Mouse (Mus musculus) midbrain, embryonic 11.5 days (tissue): ENCODE data around the gene Cebpb. TPM values are rescaled to one million over a fixed set of nuclear protein-coding genes. Genes with fewer than 3 reads are reported as not detected.

Experiments
- ATAC-seq: fragments of 200-750 bp; cut with Nextera tagmentation; 2 replicates; pipeline ENCODE4 v1.8.0; 2017; ENCODE audit warnings: moderate TSS enrichment, moderate library complexity; ENCODE audit not compliant: low FRiP score
- DNase-seq: peaks from one replicate; pipeline ENCODE4 v3.0.0; 2015; ENCODE audit warnings: low spot score; ENCODE audit errors: missing footprints
- H3K27ac ChIP-seq: fragments of 300-500 bp; sonication (generic); 2 replicates; pipeline ENCODE4 v1.5.1; 2014; ENCODE audit warnings: low read depth, low read length
- H3K27me3 ChIP-seq: fragments of 300-500 bp; sonication (generic); 2 replicates; pipeline ENCODE4 v1.6.1; 2014; ENCODE audit warnings: mild to moderate bottlenecking, low read length, moderate library complexity, mixed read lengths; ENCODE audit not compliant: control insufficient read depth, insufficient read depth
- H3K36me3 ChIP-seq: fragments of 300-500 bp; sonication (generic); 2 replicates; pipeline ENCODE4 v1.6.1; 2014; ENCODE audit warnings: mild to moderate bottlenecking, low read length, moderate library complexity, mixed read lengths; ENCODE audit not compliant: control insufficient read depth, insufficient read depth
- H3K4me1 ChIP-seq: fragments of 300-500 bp; sonication (generic); 2 replicates; pipeline ENCODE4 v1.6.1; 2014; ENCODE audit warnings: low read length; ENCODE audit not compliant: control insufficient read depth, insufficient read depth
- H3K4me2 ChIP-seq: fragments of 300-500 bp; sonication (generic); 2 replicates; pipeline ENCODE4 v1.6.1; 2014; ENCODE audit warnings: mild to moderate bottlenecking, moderate library complexity
- H3K4me3 ChIP-seq: fragments of 300-500 bp; sonication (generic); 2 replicates; pipeline ENCODE4 v1.5.1; 2014; ENCODE audit warnings: low read depth, low read length
- H3K9ac ChIP-seq: fragments of 300-500 bp; sonication (generic); 2 replicates; pipeline ENCODE4 v1.6.1; 2014; ENCODE audit warnings: low read length
- H3K9me3 ChIP-seq: fragments of 300-500 bp; sonication (generic); 2 replicates; pipeline ENCODE4 v1.6.1; 2016; ENCODE audit warnings: low read length; ENCODE audit not compliant: control insufficient read depth
- WGBS: fragments of 180-500 bp; shearing (Covaris S2); extraction: QIAGEN DNeasy Blood & Tissue Kit; methylation state at CpG from one replicate; pipeline ENCODE4 v1.1.7; 2014; 5-methylcytosine and 5-hydroxymethylcytosine counted together
- polyA plus RNA-seq: library from polyadenylated mRNA; unstranded; fragments of >200 nt; fragmentation: Nextera tagmentation; extraction: Ambion mirVana; gene quantifications from 2 replicates; pipeline ENCODE4 v1.2.1, GENCODE M21; 2014

The Cebpb gene
- polyA plus RNA-seq, 1 experiment from 2014 or later = 2.5 TPM

- DNase-seq (no peak), ATAC-seq (no peak)
- no peak overlapping the region for H3K4me2 ChIP-seq
- H3K36me3 ChIP-seq = peaks cover 3% of the 10 kb centered on the region; the same call in 1 of the 2 replicates
- H3K9ac ChIP-seq = no peak overlapping the region
- no peak overlapping the region for H3K27ac ChIP-seq
- no peak overlapping the region for H3K4me3 ChIP-seq
- H3K27me3 ChIP-seq = no peaks in the 10 kb centered on the region
- 89% methylated on average over 7 of the region's 7 CpGs for WGBS
- no peaks in the 10 kb centered on the region for H3K4me1 ChIP-seq
- H3K9me3 ChIP-seq = no peaks in the 10 kb centered on the region
Measured at GRCm38 (mm10) chr2:167652694-167653093, 36.0 kb upstream of the Cebpb start.

GRCm38 (mm10) chr2:167654911-167655600 is 33.7 kb upstream of the Cebpb start:
- Histone ChIP-seq H3K27me3 (no peaks in the 10 kb centered on the region), H3K36me3 (peaks cover 3% of the 10 kb centered on the region; the same call in 1 of the 2 replicates), H3K27ac (no peak overlapping the region), H3K4me3 (no peak overlapping the region), H3K9me3 (no peaks in the 10 kb centered on the region), H3K9ac (0 out of 2 replicates have a peak overlapping the region, but pooled peaks have one; percentile 12), H3K4me1 (peaks cover 4% of the 10 kb centered on the region), H3K4me2 (no peak overlapping the region)
- ATAC-seq (no peak), DNase-seq (no peak)
- 89% methylated on average over 10 of the region's 10 CpGs for WGBS

- H3K9me3 ChIP-seq = no peaks in the 10 kb centered on the region
- no peaks in the 10 kb centered on the region for H3K27me3 ChIP-seq
- no peak overlapping the region for H3K4me3 ChIP-seq
- H3K27ac ChIP-seq = no peak overlapping the region
- peaks cover 14% of the 10 kb centered on the region for H3K4me1 ChIP-seq
- H3K4me2 ChIP-seq = no peak overlapping the region
- ATAC-seq (no peak), DNase-seq (no peak)
- H3K9ac ChIP-seq = no peak overlapping the region
- H3K36me3 ChIP-seq = peaks cover 3% of the 10 kb centered on the region; the same call in 1 of the 2 replicates
- 84% methylated on average over 16 of the region's 16 CpGs for WGBS
Measured at GRCm38 (mm10) chr2:167656629-167657478, 31.9 kb upstream of the Cebpb start.

- Histone ChIP-seq H3K4me2 (no peak overlapping the region), H3K36me3 (peaks cover 3% of the 10 kb centered on the region; the same call in 1 of the 2 replicates), H3K27me3 (peaks cover 7% of the 10 kb centered on the region), H3K4me1 (peaks cover 16% of the 10 kb centered on the region), H3K4me3 (no peak overlapping the region), H3K9me3 (no peaks in the 10 kb centered on the region), H3K27ac (no peak overlapping the region), H3K9ac (no peak overlapping the region)
- 88% methylated on average over 4 of the region's 4 CpGs for WGBS
- ATAC-seq (no peak), DNase-seq (no peak)
Measured at GRCm38 (mm10) chr2:167657973-167658372, 30.7 kb upstream of the Cebpb start.

GRCm38 (mm10) chr2:167658712-167659111 is 30.0 kb upstream of the Cebpb start:
- DNase-seq = no peak
- WGBS = 85% methylated on average over 11 of the region's 11 CpGs
- no peak overlapping the region for H3K27ac ChIP-seq
- ATAC-seq = no peak
- no peak overlapping the region for H3K9ac ChIP-seq
- peaks cover 7% of the 10 kb centered on the region for H3K27me3 ChIP-seq
- peaks cover 16% of the 10 kb centered on the region for H3K4me1 ChIP-seq
- H3K4me3 ChIP-seq = no peak overlapping the region
- no peak overlapping the region for H3K4me2 ChIP-seq
- H3K36me3 ChIP-seq = peaks cover 3% of the 10 kb centered on the region; the same call in 1 of the 2 replicates
- no peaks in the 10 kb centered on the region for H3K9me3 ChIP-seq

- no peaks in the 10 kb centered on the region; the same call in 1 of the 2 replicates for H3K36me3 ChIP-seq
- no peak overlapping the region for H3K27ac ChIP-seq
- peaks cover 16% of the 10 kb centered on the region for H3K4me1 ChIP-seq
- 84% methylated on average over 10 of the region's 10 CpGs for WGBS
- ATAC-seq (no peak), DNase-seq (no peak)
- H3K27me3 ChIP-seq = peaks cover 7% of the 10 kb centered on the region
- H3K9ac ChIP-seq = no peak overlapping the region
- H3K9me3 ChIP-seq = no peaks in the 10 kb centered on the region
- no peak overlapping the region for H3K4me2 ChIP-seq
- no peak overlapping the region for H3K4me3 ChIP-seq
Measured at GRCm38 (mm10) chr2:167659177-167659846, 29.4 kb upstream of the Cebpb start.

- WGBS = 26% methylated on average over 13 of the region's 13 CpGs
- Histone ChIP-seq H3K4me1 (peaks cover 16% of the 10 kb centered on the region), H3K4me3 (peak overlapping the region; percentile 70), H3K27me3 (peaks cover 7% of the 10 kb centered on the region), H3K4me2 (peak overlapping the region; percentile 98), H3K9me3 (no peaks in the 10 kb centered on the region), H3K27ac (no peak overlapping the region), H3K36me3 (no peaks in the 10 kb centered on the region; the same call in 1 of the 2 replicates), H3K9ac (peak overlapping the region; percentile 80)
- ATAC-seq = no peak
- no peak for DNase-seq
Measured at GRCm38 (mm10) chr2:167659847-167660610, 28.7 kb upstream of the Cebpb start.

GRCm38 (mm10) chr2:167660611-167660971 is 28.1 kb upstream of the Cebpb start:
- H3K36me3 ChIP-seq = no peaks in the 10 kb centered on the region
- peak; percentile 93 for DNase-seq
- H3K9me3 ChIP-seq = no peaks in the 10 kb centered on the region
- peak overlapping the region; percentile 70 for H3K4me3 ChIP-seq
- H3K27me3 ChIP-seq = peaks cover 7% of the 10 kb centered on the region
- peaks cover 16% of the 10 kb centered on the region for H3K4me1 ChIP-seq
- ATAC-seq = no peak
- H3K27ac ChIP-seq = no peak overlapping the region
- H3K9ac ChIP-seq = peak overlapping the region; percentile 80
- H3K4me2 ChIP-seq = peak overlapping the region; percentile 98
- WGBS = 1% methylated on average over 12 of the region's 12 CpGs
